Mouse (Mus musculus) small intestine, adult 2 months (tissue): ENCODE results near the gene Dvl2. TPM values are rescaled to one million over a fixed set of nuclear protein-coding genes. Genes with fewer than 3 reads are reported as not detected.

Experiments
- H3K27ac ChIP-seq: fragments of 200-500 bp; 2 replicates; pipeline ENCODE4 v1.5.1; 2012; ENCODE audit warnings: low read depth, low read length, control low read depth, inconsistent platforms; ENCODE audit not compliant: insufficient read depth
- H3K27me3 ChIP-seq: fragments of 200-500 bp; 2 replicates; pipeline ENCODE4 v1.6.1; 2012; ENCODE audit warnings: mild to moderate bottlenecking, moderate library complexity, low read length, inconsistent platforms; ENCODE audit not compliant: control insufficient read depth, insufficient read depth
- H3K36me3 ChIP-seq: fragments of 200-500 bp; 2 replicates; pipeline ENCODE4 v1.6.1; 2012; ENCODE audit warnings: mild to moderate bottlenecking, low read length, control low read depth, inconsistent platforms; ENCODE audit not compliant: control insufficient read depth, insufficient read depth
- H3K4me1 ChIP-seq: fragments of 200-500 bp; 2 replicates; pipeline ENCODE4 v1.6.1; 2012; ENCODE audit warnings: low read length, inconsistent platforms, mixed read lengths; ENCODE audit not compliant: control insufficient read depth, insufficient read depth, insufficient read length
- H3K4me3 ChIP-seq: fragments of 200-500 bp; 2 replicates; pipeline ENCODE4 v1.5.1; 2012; ENCODE audit warnings: low read depth, mild to moderate bottlenecking, control low read depth, inconsistent platforms, low read length, moderate library complexity
- CTCF ChIP-seq: fragments of 200-500 bp; IDR thresholded peaks from 2 replicates; pipeline ENCODE4 v1.5.1; 2012; ENCODE audit warnings: low read depth, mild to moderate bottlenecking, control low read depth, inconsistent platforms, low read length, moderate library complexity, mixed read lengths; ENCODE audit not compliant: insufficient replicate concordance, insufficient read length; ENCODE audit errors: extremely low read depth
- POLR2A ChIP-seq: fragments of 200-500 bp; IDR thresholded peaks from 2 replicates; pipeline ENCODE4 v1.6.1; 2012; ENCODE audit warnings: low read depth, mild to moderate bottlenecking, control low read depth, inconsistent platforms, low read length, moderate library complexity
- WGBS: fragments of 180-500 bp; shearing (Covaris S2); methylation state at CpG from one replicate; pipeline ENCODE4 v1.1.7; 2018; 5-methylcytosine and 5-hydroxymethylcytosine counted together
- polyA plus RNA-seq: library from polyadenylated mRNA; depleted of rRNA; stranded (reverse); fragments of >200 nt; gene quantifications from 2 replicates; pipeline ENCODE4 v1.2.3, GENCODE M21; 2012

Dvl2 gene
- polyA plus RNA-seq, 1 experiment = 7.4 TPM

- Histone ChIP-seq H3K4me3 (no peak overlapping the region), H3K4me1 (peaks cover 4% of the 10 kb centered on the region; the same call in 1 of the 2 replicates), H3K27me3 (no peaks in the 10 kb centered on the region), H3K27ac (no peak overlapping the region), H3K36me3 (peaks cover 3% of the 10 kb centered on the region; the same call in 1 of the 2 replicates)
- 88% methylated on average over 23 of the region's 23 CpGs for WGBS
- no peak for TF ChIP-seq CTCF
- TF ChIP-seq POLR2A = no peak
Observed at GRCm38 (mm10) chr11:70042309-70043085, 42.1 kb downstream of the Dvl2 start.

- TF ChIP-seq POLR2A (no peak), CTCF (no peak)
- no peak overlapping the region for H3K4me3 ChIP-seq
- WGBS = 86% methylated on average over 7 of the region's 7 CpGs
- no peaks in the 10 kb centered on the region for H3K27me3 ChIP-seq
- no peak overlapping the region for H3K27ac ChIP-seq
- peaks cover 3% of the 10 kb centered on the region; the same call in 1 of the 2 replicates for H3K36me3 ChIP-seq
- H3K4me1 ChIP-seq = no peaks in the 10 kb centered on the region
Observed at GRCm38 (mm10) chr11:70043665-70044064, 43.3 kb downstream of the Dvl2 start.

GRCm38 (mm10) chr11:70045435-70045834 lies 45.0 kb downstream of the Dvl2 start:
- peaks cover 3% of the 10 kb centered on the region; the same call in 1 of the 2 replicates for H3K36me3 ChIP-seq
- no peak overlapping the region for H3K4me3 ChIP-seq
- no peaks in the 10 kb centered on the region for H3K4me1 ChIP-seq
- H3K27me3 ChIP-seq = no peaks in the 10 kb centered on the region
- H3K27ac ChIP-seq = no peak overlapping the region
- WGBS = 61% methylated on average over 9 of the region's 9 CpGs
- TF ChIP-seq POLR2A (no peak), CTCF (no peak)

GRCm38 (mm10) chr11:70049366-70049765 lies 49.0 kb downstream of the Dvl2 start:
- Histone ChIP-seq H3K36me3 (no peaks in the 10 kb centered on the region), H3K27ac (no peak overlapping the region), H3K4me1 (no peaks in the 10 kb centered on the region), H3K27me3 (no peaks in the 10 kb centered on the region), H3K4me3 (no peak overlapping the region)
- TF ChIP-seq POLR2A = no peak
- TF ChIP-seq CTCF = no peak
- WGBS = 54% methylated on average over 6 of the region's 6 CpGs

- TF ChIP-seq CTCF (peak; percentile 42; the same call in 1 of the 2 replicates), POLR2A (no peak)
- Histone ChIP-seq H3K36me3 (no peaks in the 10 kb centered on the region), H3K4me1 (no peaks in the 10 kb centered on the region), H3K27ac (no peak overlapping the region), H3K27me3 (no peaks in the 10 kb centered on the region), H3K4me3 (no peak overlapping the region)
- 49% methylated on average over 10 of the region's 10 CpGs for WGBS
Observed at GRCm38 (mm10) chr11:70049816-70050215, 49.4 kb downstream of the Dvl2 start.

GRCm38 (mm10) chr11:70053156-70053555 lies 52.8 kb downstream of the Dvl2 start:
- H3K27ac ChIP-seq = no peak overlapping the region
- no peaks in the 10 kb centered on the region for H3K4me1 ChIP-seq
- WGBS = 69% methylated on average over 7 of the region's 7 CpGs
- TF ChIP-seq CTCF (no peak), POLR2A (no peak)
- no peak overlapping the region for H3K4me3 ChIP-seq
- H3K27me3 ChIP-seq = no peaks in the 10 kb centered on the region
- no peaks in the 10 kb centered on the region for H3K36me3 ChIP-seq

- no peak for TF ChIP-seq CTCF
- Histone ChIP-seq H3K4me3 (no peak within 1 kb of the TSS), H3K36me3 (no peaks in the 10 kb centered on the region), H3K4me1 (no peaks in the 10 kb centered on the region), H3K27ac (no peak within 1 kb of the TSS), H3K27me3 (no peaks in the 10 kb centered on the region)
- WGBS = 72% methylated on average over 10 of the region's 10 CpGs
Observed at GRCm38 (mm10) chr11:70053898-70054570, 53.6 kb downstream of the Dvl2 start, which contains the start of gene Asgr1. Asgr1 (plus strand) TSS chr11:70054085.
